ENCODE assay signal across 16 mouse cellular contexts in the genomic region with DNA sequence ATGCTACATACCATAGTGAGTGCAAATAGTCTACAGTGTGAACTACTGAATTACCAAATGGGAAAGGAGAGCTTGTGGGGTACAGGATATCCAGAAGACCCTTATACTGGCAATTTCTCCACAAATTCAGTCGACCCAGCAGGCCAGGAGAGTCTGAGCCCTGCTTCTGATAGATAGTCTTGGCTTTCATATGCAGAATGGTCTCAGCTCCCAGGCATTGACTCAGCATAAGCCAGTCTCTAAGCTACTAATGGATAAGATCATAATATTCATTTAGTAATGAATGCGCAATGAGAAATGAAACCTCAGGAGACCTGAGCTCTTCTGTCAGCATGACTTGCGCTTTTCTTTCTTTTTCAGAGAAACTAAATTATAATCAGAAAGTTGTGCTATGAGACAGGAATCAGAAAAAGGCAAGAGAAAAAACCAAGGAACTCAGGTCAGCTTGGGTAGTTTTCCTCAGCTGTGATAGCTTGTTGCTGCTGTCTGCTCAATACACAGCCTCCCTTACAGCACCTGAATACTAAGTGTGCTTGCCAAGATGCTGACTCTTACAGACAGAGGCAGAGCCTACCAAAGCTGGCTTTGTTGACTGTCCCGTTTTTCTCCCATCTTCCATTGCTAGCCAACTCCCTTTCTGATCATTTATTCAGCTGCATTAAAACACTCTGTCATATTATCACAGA.
DNase-seq lines count a peak whose midpoint lies in the region; ATAC-seq and TF ChIP-seq lines count a peak whose summit lies in the region.
"Had no signal": no experiment of that assay in that cellular context is flagged by ENCODE, and none has a peak within 500 bp of the region (broad histone marks: within the 10 kb centered on the region; RNA-seq: fewer than 3 reads in every experiment).

No protein-coding gene starts in this region.

- no peak for ATAC-seq in forebrain, embryonic 14.5 days
- peak; percentile 93 for ATAC-seq in hindbrain, embryonic 16.5 days
- ATAC-seq in neural tube, embryonic 15.5 days (ENCODE audit: low FRiP score), result peak; percentile 86
- ATAC-seq in erythroid progenitor cell, adult 5-6 weeks (replicated peaks; ENCODE audit: low FRiP score, poor library complexity, severe bottlenecking), result no peak

- H3K36me3 ChIP-seq in forebrain, embryonic 14.5 days (ENCODE audit: control insufficient read depth, insufficient read depth, low read length), result no peaks in the 10 kb centered on the region
- no peaks in the 10 kb centered on the region for H3K36me3 ChIP-seq in hindbrain, embryonic 16.5 days (ENCODE audit: control insufficient read depth, insufficient read depth, low read length)
- no peaks in the 10 kb centered on the region for H3K36me3 ChIP-seq in neural tube, embryonic 15.5 days
- H3K36me3 ChIP-seq: embryonic facial prominence, embryonic 12.5 days; heart, embryonic 10.5 days; lung, embryonic 15.5 days had no signal

- peak overlapping the region; percentile 59 for H3K27ac ChIP-seq in layer of hippocampus, adult 2 months
- no peak overlapping the region for H3K27ac ChIP-seq in forebrain, embryonic 14.5 days (ENCODE audit: low read depth, low read length)
- peak overlapping the region; percentile 54 for H3K27ac ChIP-seq in hindbrain, embryonic 16.5 days (ENCODE audit: low read depth, low read length)
- no peak overlapping the region for H3K27ac ChIP-seq in neural tube, embryonic 15.5 days (replicated peaks)
- H3K27ac ChIP-seq: embryonic facial prominence, embryonic 12.5 days; heart, embryonic 10.5 days; lung, embryonic 15.5 days had no signal

- no peak overlapping the region for H3K4me3 ChIP-seq in layer of hippocampus, adult 2 months
- H3K4me3 ChIP-seq in forebrain, embryonic 14.5 days (ENCODE audit: low read depth, low read length), result no peak overlapping the region
- no peak overlapping the region for H3K4me3 ChIP-seq in hindbrain, embryonic 16.5 days (ENCODE audit: low read length)
- H3K4me3 ChIP-seq in neural tube, embryonic 15.5 days (replicated peaks), result no peak overlapping the region
- H3K4me3 ChIP-seq: embryonic facial prominence, embryonic 12.5 days; heart, embryonic 10.5 days; lung, embryonic 15.5 days had no signal

- H3K9ac ChIP-seq in forebrain, embryonic 14.5 days (ENCODE audit: low read length), result no peak overlapping the region
- H3K9ac ChIP-seq in hindbrain, embryonic 16.5 days (ENCODE audit: low read depth, low read length), result no peak overlapping the region
- H3K9ac ChIP-seq in neural tube, embryonic 15.5 days (replicated peaks), result no peak overlapping the region
- H3K9ac ChIP-seq: embryonic facial prominence, embryonic 12.5 days; lung, embryonic 15.5 days had no signal

- no peaks in the 10 kb centered on the region for H3K27me3 ChIP-seq in forebrain, embryonic 14.5 days (replicated peaks; ENCODE audit: control insufficient read depth, insufficient read depth, low read length)
- no peaks in the 10 kb centered on the region for H3K27me3 ChIP-seq in hindbrain, embryonic 16.5 days (replicated peaks; ENCODE audit: control insufficient read depth, insufficient read depth, low read length)
- no peaks in the 10 kb centered on the region for H3K27me3 ChIP-seq in neural tube, embryonic 15.5 days (replicated peaks)
- H3K27me3 ChIP-seq: embryonic facial prominence, embryonic 12.5 days; lung, embryonic 15.5 days had no signal

- 67% methylated on average over 4 of the region's 4 CpGs for WGBS in forebrain, embryonic 14.5 days
- WGBS in hindbrain, embryonic 16.5 days, result 56% methylated on average over 4 of the region's 4 CpGs
- WGBS in neural tube, embryonic 15.5 days, result 56% methylated on average over 4 of the region's 4 CpGs

- TF ChIP-seq CTCF in layer of hippocampus, adult 2 months (conservative IDR thresholded peaks at IDR 0.05), result no peak

- H3K4me2 ChIP-seq in forebrain, embryonic 14.5 days (ENCODE audit: low read length), result no peak overlapping the region
- no peak overlapping the region for H3K4me2 ChIP-seq in hindbrain, embryonic 16.5 days (ENCODE audit: low read length)
- no peak overlapping the region for H3K4me2 ChIP-seq in neural tube, embryonic 15.5 days
- H3K4me2 ChIP-seq: embryonic facial prominence, embryonic 12.5 days; lung, embryonic 15.5 days had no signal

- DNase-seq in layer of hippocampus, adult 2 months (ENCODE audit: low spot score in 2 of 2), result peak in 1 of 2 experiments; percentile 5
- no peak for DNase-seq in layer of hippocampus, adult 18-20 months (ENCODE audit: low spot score in 2 of 2)
- DNase-seq in forebrain, embryonic 14.5 days (ENCODE audit: low spot score), result peak; percentile 41
- DNase-seq in right cerebral cortex, adult 2 months (ENCODE audit: low spot score in 2 of 2), result no peak
- DNase-seq: cerebellum, postnatal 14 days; gastrocnemius, postnatal 36 days; heart, postnatal 36 days; kidney, adult 11 months; kidney, postnatal 14 days; right cerebral cortex, postnatal 25 days had no signal

- H3K9me3 ChIP-seq in forebrain, embryonic 14.5 days (replicated peaks; ENCODE audit: control insufficient read depth, low read length), result no peaks in the 10 kb centered on the region
- no peaks in the 10 kb centered on the region for H3K9me3 ChIP-seq in hindbrain, embryonic 16.5 days (ENCODE audit: control insufficient read depth, low read length)
- H3K9me3 ChIP-seq in neural tube, embryonic 15.5 days (replicated peaks), result no peaks in the 10 kb centered on the region
- H3K9me3 ChIP-seq: embryonic facial prominence, embryonic 12.5 days; heart, embryonic 10.5 days; lung, embryonic 15.5 days had no signal

- peaks cover 9% of the 10 kb centered on the region; the same call in 1 of the 2 replicates for H3K4me1 ChIP-seq in forebrain, embryonic 14.5 days (ENCODE audit: control insufficient read depth, insufficient read depth, low read length)
- peaks cover 9% of the 10 kb centered on the region for H3K4me1 ChIP-seq in hindbrain, embryonic 16.5 days (ENCODE audit: control insufficient read depth, insufficient read depth, low read depth, low read length)
- H3K4me1 ChIP-seq in neural tube, embryonic 15.5 days, result peaks cover 14% of the 10 kb centered on the region
- H3K4me1 ChIP-seq: heart, embryonic 10.5 days; lung, embryonic 15.5 days had no signal

Comparison
In these comparisons a context has a peak if more than half of its experiments do, and no peak if none do; other contexts are left out.
1. H3K27ac ChIP-seq: peak in layer of hippocampus, adult 2 months (single experiment) and hindbrain, embryonic 16.5 days (single experiment); none in forebrain, embryonic 14.5 days (single experiment) and neural tube, embryonic 15.5 days (single experiment).
2. ATAC-seq: peak in hindbrain, embryonic 16.5 days (single experiment) and neural tube, embryonic 15.5 days (single experiment); none in forebrain, embryonic 14.5 days (single experiment) and erythroid progenitor cell, adult 5-6 weeks (single experiment).